Mouse (Mus musculus): ENCODE measurements around the gene Dysf. TPM values are rescaled to one million over a fixed set of nuclear protein-coding genes. Genes with fewer than 3 reads are reported as not detected.
A peak's percentile ranks its signal among the peaks of the same experiment; 100 is the strongest.

Gene Dysf
- polyA plus RNA-seq (2012; rRNA removed) (1.5 and 1.9 TPM in 2 replicates), polyA plus RNA-seq (2014; fragmentation: Nextera tagmentation; extraction: Ambion mirVana) (1.2 and 1.6 TPM in 2 replicates)

- no peak within 1 kb of the TSS for H3K9ac ChIP-seq (replicated peaks)
- TF ChIP-seq EP300 (IDR thresholded peaks at IDR 0.05; ENCODE audit: low read depth) (no peak), CTCF (IDR thresholded peaks at IDR 0.05; ENCODE audit: low read depth) (0 out of 2 replicates have a peak, but pooled peaks have one; percentile 11)
- H3K27ac ChIP-seq = no peak within 1 kb of the TSS
- H3K9me3 ChIP-seq (ENCODE audit: control insufficient read depth, low read length) = no peaks in the 10 kb centered on the region
- no peaks in the 10 kb centered on the region for H3K36me3 ChIP-seq (replicated peaks; ENCODE audit: control insufficient read depth, insufficient read depth, low read depth)
- ATAC-seq (ENCODE audit: insufficient read depth) (no peak), DNase-seq (ENCODE audit: low read depth in 3 of 3, low spot score in 3 of 3) (no peak)
- no peaks in the 10 kb centered on the region for H3K4me1 ChIP-seq (replicated peaks; ENCODE audit: control insufficient read depth in 2 of 2, insufficient read depth in 2 of 2, low read length in 1 of 2)
- H3K27me3 ChIP-seq (ENCODE audit: control insufficient read depth, insufficient read depth, low read length) = peaks cover 19% of the 10 kb centered on the region
- peak within 1 kb of the TSS in 1 of 2 experiments; percentile 15; a peak in 1 of 4 replicates for H3K4me3 ChIP-seq (ENCODE audit: insufficient read depth in 1 of 2, low read depth in 2 of 2, low read length in 2 of 2)
- peak within 1 kb of the TSS; percentile 11 for H3K4me2 ChIP-seq (ENCODE audit: low read depth)
- WGBS (ENCODE audit: insufficient replicate concordance) = 3% methylated on average over 41 of the region's 41 CpGs
These were observed at the start of gene Dysf for GRCm38 (mm10) chr6:84008363-84009171. Gene Dysf, plus strand, starts transcription at chr6:84008590.

- no peaks in the 10 kb centered on the region for H3K27me3 ChIP-seq (ENCODE audit: control insufficient read depth, insufficient read depth, low read length)
- WGBS (ENCODE audit: insufficient replicate concordance) = 81% methylated on average over 5 of the region's 5 CpGs
- no peaks in the 10 kb centered on the region for H3K9me3 ChIP-seq (ENCODE audit: control insufficient read depth, low read length)
- ATAC-seq (ENCODE audit: insufficient read depth) = no peak
- peaks cover 13% of the 10 kb centered on the region for H3K36me3 ChIP-seq (replicated peaks; ENCODE audit: control insufficient read depth, insufficient read depth, low read depth)
- no peak overlapping the region for H3K9ac ChIP-seq (replicated peaks)
- H3K27ac ChIP-seq = no peak overlapping the region
- TF ChIP-seq EP300 (IDR thresholded peaks at IDR 0.05; ENCODE audit: low read depth) (no peak), CTCF (IDR thresholded peaks at IDR 0.05; ENCODE audit: low read depth) (no peak)
- no peak overlapping the region for H3K4me3 ChIP-seq (ENCODE audit: insufficient read depth in 1 of 2, low read depth in 2 of 2, low read length in 2 of 2)
- no peaks in the 10 kb centered on the region for H3K4me1 ChIP-seq (replicated peaks; ENCODE audit: control insufficient read depth in 2 of 2, insufficient read depth in 2 of 2, low read length in 1 of 2)
- no peak overlapping the region for H3K4me2 ChIP-seq (ENCODE audit: low read depth)
- no peak for DNase-seq (ENCODE audit: low read depth in 3 of 3, low spot score in 3 of 3)
These were observed 20.7 kb upstream of the Dysf start for GRCm38 (mm10) chr6:83987642-83988041.

DNA sequence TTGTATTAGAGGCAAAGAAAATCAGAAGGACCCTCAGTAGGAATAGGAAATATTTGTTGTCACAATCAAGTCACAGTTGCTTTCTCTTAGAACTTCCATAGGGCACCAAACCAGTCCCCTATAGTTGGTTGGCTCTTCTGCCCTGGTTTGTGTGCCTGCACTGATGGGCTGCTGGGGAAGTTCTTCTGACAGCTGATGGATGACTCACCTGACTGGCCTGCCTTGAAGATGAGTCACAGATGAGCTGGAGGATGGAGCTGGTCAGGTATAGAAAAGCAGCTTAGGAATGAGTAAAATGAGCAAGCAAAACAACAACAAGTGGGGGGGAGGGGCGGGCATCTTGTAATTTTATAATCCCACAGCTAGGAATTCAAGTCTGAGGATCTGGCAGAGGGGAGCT, 5.7 kb upstream of the Dysf start:
- Histone ChIP-seq H3K4me3 (ENCODE audit: insufficient read depth in 1 of 2, low read depth in 2 of 2, low read length in 2 of 2) (no peak overlapping the region), H3K4me2 (ENCODE audit: low read depth) (no peak overlapping the region), H3K27me3 (ENCODE audit: control insufficient read depth, insufficient read depth, low read length) (peaks cover under 1% of the 10 kb centered on the region; the same call in 1 of the 2 replicates), H3K9me3 (ENCODE audit: control insufficient read depth, low read length) (no peaks in the 10 kb centered on the region), H3K9ac (replicated peaks) (no peak overlapping the region), H3K27ac (no peak overlapping the region), H3K4me1 (replicated peaks; ENCODE audit: control insufficient read depth in 2 of 2, insufficient read depth in 2 of 2, low read length in 1 of 2) (no peaks in the 10 kb centered on the region), H3K36me3 (replicated peaks; ENCODE audit: control insufficient read depth, insufficient read depth, low read depth) (no peaks in the 10 kb centered on the region)
- WGBS (ENCODE audit: insufficient replicate concordance) = 33% methylated on average over 1 of the region's 1 CpGs
- TF ChIP-seq EP300 (IDR thresholded peaks at IDR 0.05; ENCODE audit: low read depth) (no peak), CTCF (IDR thresholded peaks at IDR 0.05; ENCODE audit: low read depth) (no peak)
- ATAC-seq (ENCODE audit: insufficient read depth) = no peak
- DNase-seq (ENCODE audit: low read depth in 3 of 3, low spot score in 3 of 3) = no peak

- WGBS (ENCODE audit: insufficient replicate concordance) = 62% methylated on average over 4 of the region's 4 CpGs
- Histone ChIP-seq H3K27ac (no peak overlapping the region), H3K4me2 (ENCODE audit: low read depth) (no peak overlapping the region), H3K9ac (replicated peaks) (no peak overlapping the region), H3K9me3 (ENCODE audit: control insufficient read depth, low read length) (no peaks in the 10 kb centered on the region), H3K36me3 (replicated peaks; ENCODE audit: control insufficient read depth, insufficient read depth, low read depth) (no peaks in the 10 kb centered on the region), H3K4me3 (ENCODE audit: insufficient read depth in 1 of 2, low read depth in 2 of 2, low read length in 2 of 2) (no peak overlapping the region), H3K27me3 (ENCODE audit: control insufficient read depth, insufficient read depth, low read length) (peaks cover 14% of the 10 kb centered on the region), H3K4me1 (replicated peaks; ENCODE audit: control insufficient read depth in 2 of 2, insufficient read depth in 2 of 2, low read length in 1 of 2) (no peaks in the 10 kb centered on the region)
- TF ChIP-seq CTCF (IDR thresholded peaks at IDR 0.05; ENCODE audit: low read depth) (no peak), EP300 (IDR thresholded peaks at IDR 0.05; ENCODE audit: low read depth) (no peak)
- ATAC-seq (ENCODE audit: insufficient read depth) (no peak), DNase-seq (ENCODE audit: low read depth in 3 of 3, low spot score in 3 of 3) (no peak)
These were observed 4.1 kb upstream of the Dysf start for GRCm38 (mm10) chr6:84004295-84004694.

DNA sequence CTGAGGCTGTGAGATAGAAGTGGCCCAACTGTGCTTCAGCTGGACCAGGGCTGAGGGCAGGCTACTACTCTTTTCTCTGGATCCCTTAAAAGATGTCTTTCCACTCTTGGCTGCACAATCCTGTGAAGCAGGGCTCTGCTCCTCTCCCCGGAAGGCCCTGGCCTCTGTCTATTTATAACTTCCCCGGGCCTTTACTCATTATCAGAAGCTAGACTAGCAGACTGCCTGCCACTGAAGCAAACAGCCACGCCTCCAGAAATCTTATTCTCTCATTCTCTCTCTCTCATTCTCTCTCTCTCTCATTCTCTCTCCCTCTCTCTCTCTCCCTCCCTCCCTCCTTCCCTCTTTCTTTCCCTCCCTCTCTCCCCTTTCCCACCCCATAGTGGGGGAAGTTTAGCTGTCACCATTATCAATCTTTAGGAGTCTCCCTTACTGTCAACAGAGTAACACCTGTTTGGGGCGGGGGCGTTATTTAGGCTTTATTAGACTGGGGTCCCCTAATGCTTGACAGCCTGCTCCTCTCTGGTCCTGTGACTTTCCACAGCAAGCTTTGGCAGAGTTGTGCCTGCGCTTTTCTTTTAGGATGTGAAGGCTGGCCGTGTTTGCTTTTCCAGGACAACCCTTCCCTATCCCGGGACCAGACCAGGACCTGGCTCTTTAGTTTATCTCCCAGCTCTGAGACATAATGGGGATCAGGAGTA, 932 bp downstream of the Dysf start:
- H3K27ac ChIP-seq = no peak overlapping the region
- WGBS (ENCODE audit: insufficient replicate concordance) = 19% methylated on average over 8 of the region's 8 CpGs

More for the DNA sequence above, 932 bp downstream of the Dysf start:
- H3K9me3 ChIP-seq (ENCODE audit: control insufficient read depth, low read length) = no peaks in the 10 kb centered on the region
- H3K4me3 ChIP-seq (ENCODE audit: insufficient read depth in 1 of 2, low read depth in 2 of 2, low read length in 2 of 2) = no peak overlapping the region
- H3K4me2 ChIP-seq (ENCODE audit: low read depth) = peak overlapping the region; percentile 11
- peaks cover 19% of the 10 kb centered on the region for H3K27me3 ChIP-seq (ENCODE audit: control insufficient read depth, insufficient read depth, low read length)
- no peak for ATAC-seq (ENCODE audit: insufficient read depth)
- H3K36me3 ChIP-seq (replicated peaks; ENCODE audit: control insufficient read depth, insufficient read depth, low read depth) = no peaks in the 10 kb centered on the region
- no peaks in the 10 kb centered on the region for H3K4me1 ChIP-seq (replicated peaks; ENCODE audit: control insufficient read depth in 2 of 2, insufficient read depth in 2 of 2, low read length in 1 of 2)
- no peak overlapping the region for H3K9ac ChIP-seq (replicated peaks)
- no peak for DNase-seq (ENCODE audit: low read depth in 3 of 3, low spot score in 3 of 3)
- TF ChIP-seq EP300 (IDR thresholded peaks at IDR 0.05; ENCODE audit: low read depth) (no peak), CTCF (IDR thresholded peaks at IDR 0.05; ENCODE audit: low read depth) (no peak)

Data from liver, embryonic 14.5 days (tissue).